Mouse (Mus musculus): ENCODE measurements at regions not wholly inside any gene's neighbourhood (a gene's known extent, or its start where the extent isn't known, plus 50 kb on each side); places are given as distances from the start of the nearest gene placed in this dataset.

DNA sequence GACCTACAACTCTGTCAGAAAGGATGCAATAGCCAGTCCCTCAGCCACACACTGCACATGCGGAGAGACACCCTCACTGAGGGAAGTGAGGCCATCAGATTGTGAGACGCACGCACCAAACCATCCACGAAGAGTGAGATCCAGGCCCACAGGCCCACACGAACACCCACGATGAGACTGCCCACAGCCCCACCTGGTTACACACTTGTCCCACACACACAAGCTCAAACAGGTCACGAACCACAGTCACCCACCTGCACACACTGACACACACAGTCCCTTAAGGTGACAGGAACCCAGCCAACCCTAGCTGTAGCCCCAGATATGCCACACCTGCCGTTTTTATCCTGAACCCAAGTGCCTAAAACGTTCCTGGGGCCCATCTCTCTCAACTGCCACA lies 76.8 kb downstream of the Zfp36l2 start:
- peak overlapping the region; percentile 71 for H3K4me2 ChIP-seq (ENCODE audit: low read depth)
- H3K4me3 ChIP-seq: no peak overlapping the region
- TF ChIP-seq POLR2A (IDR thresholded peaks at IDR 0.05; ENCODE audit: insufficient read length, low read depth): no peak
- TF ChIP-seq MYOD1 (IDR thresholded peaks at IDR 0.05; ENCODE audit: control insufficient read depth in 1 of 3, insufficient read length in 2 of 3, low read depth in 2 of 3): no peak
- TF ChIP-seq E2F4 (IDR thresholded peaks at IDR 0.05; ENCODE audit: insufficient read depth): no peak
- TF ChIP-seq REST (IDR thresholded peaks at IDR 0.05; ENCODE audit: insufficient read depth, insufficient read length): no peak
- TF ChIP-seq SRF (IDR thresholded peaks at IDR 0.05; ENCODE audit: control insufficient read depth, insufficient read length, low read depth): no peak
- TF ChIP-seq POLR2AphosphoS2 (IDR thresholded peaks at IDR 0.05; ENCODE audit: insufficient read length, low read depth): no peak
- no peak for TF ChIP-seq MAX (IDR thresholded peaks at IDR 0.05; ENCODE audit: low read depth)
- TF ChIP-seq MYOG (IDR thresholded peaks at IDR 0.05; ENCODE audit: control insufficient read depth in 1 of 3, insufficient read depth in 1 of 3, insufficient read length in 2 of 3, low read depth in 2 of 3): no peak
- TF ChIP-seq TCF3 (IDR thresholded peaks at IDR 0.05; ENCODE audit: insufficient read length, low read depth): no peak
- TF ChIP-seq CEBPB (IDR thresholded peaks at IDR 0.05; ENCODE audit: insufficient read depth, poor library complexity, severe bottlenecking): no peak
- TF ChIP-seq USF1 (IDR thresholded peaks at IDR 0.05; ENCODE audit: low read depth): no peak
- TF ChIP-seq TCF12 (IDR thresholded peaks at IDR 0.05; ENCODE audit: insufficient read depth, poor library complexity, severe bottlenecking): no peak
- no peaks in the 10 kb centered on the region for H3K27me3 ChIP-seq (ENCODE audit: control insufficient read depth, insufficient read depth, insufficient read length)
- no peaks in the 10 kb centered on the region for H3K36me3 ChIP-seq (ENCODE audit: control insufficient read depth, insufficient read depth)
- no peak overlapping the region for H3ac ChIP-seq (ENCODE audit: control insufficient read depth, insufficient read length)
- H3K79me2 ChIP-seq (ENCODE audit: control insufficient read depth, insufficient read depth): no peaks in the 10 kb centered on the region

DNA sequence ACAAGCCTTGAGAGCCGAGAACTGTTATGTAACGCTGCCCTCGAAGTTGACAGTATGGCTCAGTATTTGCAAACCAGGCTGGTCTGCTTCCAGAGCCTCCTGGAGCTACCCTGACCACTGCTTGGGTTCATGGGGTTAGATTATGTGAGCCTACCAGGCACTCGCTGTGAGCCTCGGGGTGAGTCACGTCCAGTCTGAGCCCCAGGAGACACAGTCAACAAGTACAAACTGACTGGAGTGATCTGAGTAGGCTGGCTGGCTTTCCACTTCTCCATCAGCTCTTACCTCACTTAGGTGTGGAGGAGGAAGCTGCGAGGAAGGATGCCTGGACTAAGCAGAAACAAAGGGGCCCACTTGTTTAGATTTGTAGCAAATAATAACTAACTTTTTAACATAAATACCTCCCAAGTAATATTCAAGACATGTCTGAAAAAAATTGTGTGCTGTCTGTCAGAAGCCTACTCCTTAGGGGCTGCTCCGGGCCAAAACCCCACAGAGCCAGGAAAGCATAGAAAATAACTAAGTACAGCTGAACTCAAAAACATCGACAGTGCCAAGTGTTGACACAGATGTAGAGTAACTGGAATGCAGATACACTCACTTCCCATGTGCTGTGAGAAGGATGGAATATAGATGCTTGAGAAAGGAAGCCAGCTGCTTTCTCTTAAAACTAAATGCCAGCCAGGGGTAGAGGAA lies 77.6 kb downstream of the Zfp36l2 start:
- no peaks in the 10 kb centered on the region for H3K79me2 ChIP-seq (ENCODE audit: control insufficient read depth, insufficient read depth)
- TF ChIP-seq POLR2A (IDR thresholded peaks at IDR 0.05; ENCODE audit: insufficient read length, low read depth) (no peak), E2F4 (IDR thresholded peaks at IDR 0.05; ENCODE audit: insufficient read depth) (no peak), TCF12 (IDR thresholded peaks at IDR 0.05; ENCODE audit: insufficient read depth, poor library complexity, severe bottlenecking) (no peak), POLR2AphosphoS2 (IDR thresholded peaks at IDR 0.05; ENCODE audit: insufficient read length, low read depth) (no peak), MYOG (IDR thresholded peaks at IDR 0.05; ENCODE audit: control insufficient read depth in 1 of 3, insufficient read depth in 1 of 3, insufficient read length in 2 of 3, low read depth in 2 of 3) (no peak), REST (IDR thresholded peaks at IDR 0.05; ENCODE audit: insufficient read depth, insufficient read length) (no peak), USF1 (IDR thresholded peaks at IDR 0.05; ENCODE audit: low read depth) (no peak), SRF (IDR thresholded peaks at IDR 0.05; ENCODE audit: control insufficient read depth, insufficient read length, low read depth) (no peak), TCF3 (IDR thresholded peaks at IDR 0.05; ENCODE audit: insufficient read length, low read depth) (no peak), CEBPB (IDR thresholded peaks at IDR 0.05; ENCODE audit: insufficient read depth, poor library complexity, severe bottlenecking) (no peak), MAX (IDR thresholded peaks at IDR 0.05; ENCODE audit: low read depth) (no peak), MYOD1 (IDR thresholded peaks at IDR 0.05; ENCODE audit: control insufficient read depth in 1 of 3, insufficient read length in 2 of 3, low read depth in 2 of 3) (no peak)

DNA sequence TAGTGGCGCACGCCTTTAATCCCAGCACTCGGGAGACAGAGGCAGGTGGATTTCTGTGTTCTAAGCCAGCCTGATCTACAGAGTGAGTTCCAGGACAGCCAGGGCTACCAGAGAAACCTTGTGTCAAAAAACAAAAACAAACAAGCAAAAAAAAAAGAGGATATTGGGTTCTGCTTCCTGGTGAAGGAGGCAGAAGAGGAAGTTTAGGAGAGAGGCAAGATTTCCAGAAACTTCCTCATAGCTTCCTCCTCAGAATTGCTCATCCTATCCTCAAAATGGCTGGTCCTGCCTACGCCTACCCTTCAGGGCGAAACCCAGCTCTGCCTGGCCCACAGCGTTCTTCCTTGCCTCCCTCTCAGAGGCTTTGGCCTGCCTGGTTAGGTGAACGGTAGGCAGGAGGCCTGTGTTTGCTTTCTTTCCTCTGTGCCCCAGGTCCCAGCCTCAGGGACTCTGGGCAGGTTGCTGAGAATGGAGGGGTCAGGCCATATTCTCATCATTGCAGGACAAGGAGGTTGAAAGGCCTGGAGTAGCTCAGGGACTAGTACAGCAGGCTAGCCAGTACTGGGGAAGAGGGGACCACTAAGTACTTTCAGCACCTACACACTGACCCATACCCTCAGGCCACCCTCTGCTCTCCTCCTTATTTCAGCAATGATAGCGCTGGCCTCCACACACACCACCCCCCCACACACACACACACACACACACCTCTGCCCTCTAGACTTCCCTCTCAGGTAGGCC lies 79.6 kb downstream of the Zfp36l2 start:
- TF ChIP-seq USF1 (IDR thresholded peaks at IDR 0.05; ENCODE audit: low read depth) (no peak), POLR2A (IDR thresholded peaks at IDR 0.05; ENCODE audit: insufficient read length, low read depth) (no peak), E2F4 (IDR thresholded peaks at IDR 0.05; ENCODE audit: insufficient read depth) (no peak), SRF (IDR thresholded peaks at IDR 0.05; ENCODE audit: control insufficient read depth, insufficient read length, low read depth) (no peak), CEBPB (IDR thresholded peaks at IDR 0.05; ENCODE audit: insufficient read depth, poor library complexity, severe bottlenecking) (no peak), POLR2AphosphoS2 (IDR thresholded peaks at IDR 0.05; ENCODE audit: insufficient read length, low read depth) (no peak), REST (IDR thresholded peaks at IDR 0.05; ENCODE audit: insufficient read depth, insufficient read length) (no peak), MYOG (IDR thresholded peaks at IDR 0.05; ENCODE audit: control insufficient read depth in 1 of 3, insufficient read depth in 1 of 3, insufficient read length in 2 of 3, low read depth in 2 of 3) (no peak), TCF3 (IDR thresholded peaks at IDR 0.05; ENCODE audit: insufficient read length, low read depth) (no peak), MAX (IDR thresholded peaks at IDR 0.05; ENCODE audit: low read depth) (no peak), MYOD1 (IDR thresholded peaks at IDR 0.05; ENCODE audit: control insufficient read depth in 1 of 3, insufficient read length in 2 of 3, low read depth in 2 of 3) (no peak), TCF12 (IDR thresholded peaks at IDR 0.05; ENCODE audit: insufficient read depth, poor library complexity, severe bottlenecking) (no peak)
- H3K4me3 ChIP-seq: no peak overlapping the region

More for the DNA sequence above, 77.6 kb downstream of the Zfp36l2 start:
- peak overlapping the region; percentile 33 for H3K4me2 ChIP-seq (ENCODE audit: low read depth)
- no peaks in the 10 kb centered on the region for H3K36me3 ChIP-seq (ENCODE audit: control insufficient read depth, insufficient read depth)
- H3K27me3 ChIP-seq (ENCODE audit: control insufficient read depth, insufficient read depth, insufficient read length): no peaks in the 10 kb centered on the region
- no peak overlapping the region for H3ac ChIP-seq (ENCODE audit: control insufficient read depth, insufficient read length)
- no peak overlapping the region for H3K4me3 ChIP-seq

DNA sequence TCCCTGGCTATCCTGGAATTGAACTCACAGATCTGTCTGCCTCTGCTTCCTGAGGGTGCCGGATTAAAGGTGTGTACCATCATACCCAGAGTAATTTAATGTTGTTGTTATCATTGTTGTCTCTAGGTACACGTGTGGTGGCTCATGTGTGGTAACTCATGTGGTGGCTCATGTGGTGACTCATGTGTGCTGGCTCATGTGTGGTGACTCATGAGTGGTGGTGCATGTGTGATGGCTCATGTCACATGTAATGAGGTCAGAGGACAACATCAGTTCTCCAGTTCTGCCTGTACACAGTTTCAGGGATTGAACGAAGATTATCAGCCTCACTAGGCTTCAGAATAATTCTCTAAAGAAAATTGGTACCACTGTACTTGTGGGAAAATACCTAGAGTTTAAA lies 80.2 kb downstream of the Zfp36l2 start:
- no peaks in the 10 kb centered on the region for H3K27me3 ChIP-seq (ENCODE audit: control insufficient read depth, insufficient read depth, insufficient read length)
- no peak overlapping the region for H3ac ChIP-seq (ENCODE audit: control insufficient read depth, insufficient read length)
- H3K36me3 ChIP-seq (ENCODE audit: control insufficient read depth, insufficient read depth): no peaks in the 10 kb centered on the region
- no peak overlapping the region for H3K4me3 ChIP-seq
- no peaks in the 10 kb centered on the region for H3K79me2 ChIP-seq (ENCODE audit: control insufficient read depth, insufficient read depth)
- H3K4me2 ChIP-seq (ENCODE audit: low read depth): no peak overlapping the region
- TF ChIP-seq TCF3 (IDR thresholded peaks at IDR 0.05; ENCODE audit: insufficient read length, low read depth): no peak
- TF ChIP-seq SRF (IDR thresholded peaks at IDR 0.05; ENCODE audit: control insufficient read depth, insufficient read length, low read depth): no peak
- no peak for TF ChIP-seq POLR2AphosphoS2 (IDR thresholded peaks at IDR 0.05; ENCODE audit: insufficient read length, low read depth)
- no peak for TF ChIP-seq CEBPB (IDR thresholded peaks at IDR 0.05; ENCODE audit: insufficient read depth, poor library complexity, severe bottlenecking)
- TF ChIP-seq REST (IDR thresholded peaks at IDR 0.05; ENCODE audit: insufficient read depth, insufficient read length): no peak

More for the DNA sequence above, 79.6 kb downstream of the Zfp36l2 start:
- H3K79me2 ChIP-seq (ENCODE audit: control insufficient read depth, insufficient read depth): no peaks in the 10 kb centered on the region
- no peak overlapping the region for H3ac ChIP-seq (ENCODE audit: control insufficient read depth, insufficient read length)
- H3K4me2 ChIP-seq (ENCODE audit: low read depth): no peak overlapping the region
- no peaks in the 10 kb centered on the region for H3K36me3 ChIP-seq (ENCODE audit: control insufficient read depth, insufficient read depth)
- H3K27me3 ChIP-seq (ENCODE audit: control insufficient read depth, insufficient read depth, insufficient read length): no peaks in the 10 kb centered on the region
